Mouse (Mus musculus) heart, embryonic 16.5 days (tissue): ENCODE measurements around the gene Fam229b. TPM values are rescaled to one million over a fixed set of nuclear protein-coding genes. Genes with fewer than 3 reads are reported as not detected.

Experiments
- ATAC-seq: fragments of 200-750 bp; cut with Nextera tagmentation; replicated peaks from 2 replicates; pipeline ENCODE4 v1.8.0; 2017; ENCODE audit warnings: moderate number of reproducible peaks; ENCODE audit not compliant: insufficient read depth, low FRiP score; ENCODE audit errors: extremely low read depth
- H3K27ac ChIP-seq: fragments of 300-500 bp; sonication (generic); 2 replicates; pipeline ENCODE4 v1.5.1; 2014; ENCODE audit warnings: mild to moderate bottlenecking, low read length, control low read depth, moderate library complexity
- H3K27me3 ChIP-seq: fragments of 300-500 bp; sonication (generic); 2 replicates; pipeline ENCODE4 v1.6.1; 2014; ENCODE audit warnings: low read length, mixed read lengths; ENCODE audit not compliant: control insufficient read depth, insufficient read depth
- H3K36me3 ChIP-seq: fragments of 300-500 bp; sonication (generic); 2 replicates; pipeline ENCODE4 v1.6.1; 2014; ENCODE audit not compliant: control insufficient read depth, insufficient read depth
- H3K4me1 ChIP-seq: fragments of 300-500 bp; sonication (generic); 2 replicates; pipeline ENCODE4 v1.6.1; 2014; ENCODE audit warnings: low read length, mixed read lengths; ENCODE audit not compliant: control insufficient read depth, insufficient read depth
- H3K4me2 ChIP-seq: fragments of 300-500 bp; sonication (generic); 2 replicates; pipeline ENCODE4 v1.6.1; 2014; ENCODE audit warnings: low read depth, mild to moderate bottlenecking, control low read depth, low read length
- H3K4me3 ChIP-seq: fragments of 300-500 bp; sonication (generic); 2 replicates; pipeline ENCODE4 v1.5.1; 2014; ENCODE audit warnings: mild to moderate bottlenecking, control low read depth, low read length
- H3K9ac ChIP-seq: fragments of 300-500 bp; sonication (generic); 2 replicates; pipeline ENCODE4 v1.6.1; 2014; ENCODE audit warnings: low read length, control low read depth
- H3K9me3 ChIP-seq: fragments of 300-500 bp; sonication (generic); replicated peaks from 2 replicates; pipeline ENCODE4 v1.6.1; 2016; ENCODE audit warnings: low read length; ENCODE audit not compliant: control insufficient read depth
- WGBS: fragments of 180-500 bp; shearing (Covaris S2); extraction: QIAGEN DNeasy Blood & Tissue Kit; methylation state at CpG from one replicate; pipeline ENCODE4 v1.1.7; 2014; 5-methylcytosine and 5-hydroxymethylcytosine counted together
- polyA plus RNA-seq: library from polyadenylated mRNA; unstranded; fragments of >200 nt; fragmentation: Nextera tagmentation; extraction: Ambion mirVana; gene quantifications from 2 replicates; pipeline ENCODE4 v1.2.1, GENCODE M21; 2015

Fam229b gene
- polyA plus RNA-seq, 1 experiment from 2014 or later, result 8.7 TPM

DNA sequence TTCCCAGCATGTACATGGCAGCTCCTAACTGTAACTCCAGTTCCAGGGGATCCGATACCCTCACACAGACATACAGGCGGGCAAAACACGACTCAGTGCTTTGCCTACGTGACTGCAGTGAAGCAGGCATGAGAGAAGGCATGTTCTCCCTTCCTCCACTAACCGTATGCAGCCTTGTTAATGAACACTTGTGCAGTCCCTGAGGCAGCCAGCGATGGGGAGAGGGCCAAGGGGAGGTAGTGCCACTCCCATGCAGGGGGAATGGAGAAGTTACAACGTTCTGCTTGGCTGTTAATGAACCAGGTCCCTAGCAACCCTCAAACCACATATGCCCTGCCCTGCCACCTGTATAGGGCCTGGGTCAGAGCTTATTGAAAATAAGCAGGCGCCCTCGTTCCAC, 35.9 kb upstream of the Fam229b start:
- H3K4me2 ChIP-seq, result no peak overlapping the region
- WGBS, result 53% methylated on average over 9 of the region's 9 CpGs
- H3K27ac ChIP-seq, result no peak overlapping the region
- ATAC-seq, result no peak
- H3K9ac ChIP-seq, result no peak overlapping the region
- no peaks in the 10 kb centered on the region for H3K27me3 ChIP-seq
- H3K36me3 ChIP-seq, result no peaks in the 10 kb centered on the region
- no peak overlapping the region for H3K4me3 ChIP-seq
- peaks cover 9% of the 10 kb centered on the region for H3K4me1 ChIP-seq
- no peaks in the 10 kb centered on the region for H3K9me3 ChIP-seq

DNA sequence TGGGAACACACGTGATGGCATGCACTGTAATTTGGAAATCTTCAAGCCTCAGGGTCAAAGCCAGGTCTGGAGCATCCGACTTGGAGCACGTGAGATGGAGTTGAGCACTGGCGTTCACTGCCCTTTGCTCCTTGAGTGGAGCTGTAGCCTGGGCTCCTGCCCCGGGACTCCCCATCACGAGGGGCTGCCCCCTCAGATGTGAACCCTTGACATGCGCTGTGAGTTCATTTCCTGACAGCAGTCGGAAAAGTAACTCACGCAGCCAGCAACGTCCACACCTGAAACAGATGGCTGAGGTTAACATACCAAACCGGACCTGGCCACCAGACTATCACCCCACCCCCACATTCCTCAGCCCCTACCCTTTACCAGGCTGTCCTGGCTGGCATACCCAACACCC, 33.9 kb upstream of the Fam229b start:
- no peak overlapping the region for H3K4me3 ChIP-seq
- peaks cover 11% of the 10 kb centered on the region for H3K4me1 ChIP-seq
- no peaks in the 10 kb centered on the region for H3K9me3 ChIP-seq
- H3K27ac ChIP-seq, result no peak overlapping the region
- ATAC-seq, result no peak
- no peaks in the 10 kb centered on the region for H3K27me3 ChIP-seq
- no peaks in the 10 kb centered on the region for H3K36me3 ChIP-seq
- H3K9ac ChIP-seq, result no peak overlapping the region
- H3K4me2 ChIP-seq, result no peak overlapping the region
- 74% methylated on average over 11 of the region's 11 CpGs for WGBS

- Histone ChIP-seq H3K9me3 (no peaks in the 10 kb centered on the region), H3K4me2 (peak overlapping the region; percentile 55), H3K27me3 (no peaks in the 10 kb centered on the region), H3K4me3 (peak overlapping the region; percentile 57), H3K9ac (peak overlapping the region; percentile 72), H3K27ac (peak overlapping the region; percentile 80), H3K36me3 (no peaks in the 10 kb centered on the region), H3K4me1 (peaks cover 8% of the 10 kb centered on the region)
- peak; percentile 58 for ATAC-seq
- WGBS, result 10% methylated on average over 11 of the region's 11 CpGs
Observed at GRCm38 (mm10) chr10:39165632-39166115, 32.0 kb upstream of the Fam229b start.

GRCm38 (mm10) chr10:39163694-39164093, 30.0 kb upstream of the Fam229b start, which contains the start of gene Ccn6:
Gene Ccn6, minus strand, starts transcription at chr10:39163794.
- 86% methylated on average over 10 of the region's 10 CpGs for WGBS
- Histone ChIP-seq H3K36me3 (no peaks in the 10 kb centered on the region), H3K9ac (no peak within 1 kb of the TSS), H3K27ac (no peak within 1 kb of the TSS), H3K4me3 (no peak within 1 kb of the TSS), H3K9me3 (no peaks in the 10 kb centered on the region), H3K27me3 (no peaks in the 10 kb centered on the region), H3K4me1 (peaks cover 8% of the 10 kb centered on the region), H3K4me2 (no peak within 1 kb of the TSS)
- no peak for ATAC-seq

- Histone ChIP-seq H3K9ac (no peak overlapping the region), H3K4me2 (no peak overlapping the region), H3K36me3 (no peaks in the 10 kb centered on the region), H3K4me1 (peaks cover 8% of the 10 kb centered on the region), H3K27ac (no peak overlapping the region), H3K4me3 (no peak overlapping the region), H3K9me3 (no peaks in the 10 kb centered on the region), H3K27me3 (no peaks in the 10 kb centered on the region)
- no peak for ATAC-seq
- WGBS, result 54% methylated on average over 18 of the region's 18 CpGs
Observed at GRCm38 (mm10) chr10:39162666-39163484, 29.2 kb upstream of the Fam229b start.

GRCm38 (mm10) chr10:39161406-39161805, 27.7 kb upstream of the Fam229b start:
- Histone ChIP-seq H3K4me2 (no peak overlapping the region), H3K36me3 (no peaks in the 10 kb centered on the region), H3K4me1 (peaks cover 8% of the 10 kb centered on the region), H3K4me3 (no peak overlapping the region), H3K9ac (no peak overlapping the region), H3K27me3 (no peaks in the 10 kb centered on the region), H3K27ac (no peak overlapping the region), H3K9me3 (no peaks in the 10 kb centered on the region)
- WGBS, result 80% methylated on average over 1 of the region's 1 CpGs
- no peak for ATAC-seq

DNA sequence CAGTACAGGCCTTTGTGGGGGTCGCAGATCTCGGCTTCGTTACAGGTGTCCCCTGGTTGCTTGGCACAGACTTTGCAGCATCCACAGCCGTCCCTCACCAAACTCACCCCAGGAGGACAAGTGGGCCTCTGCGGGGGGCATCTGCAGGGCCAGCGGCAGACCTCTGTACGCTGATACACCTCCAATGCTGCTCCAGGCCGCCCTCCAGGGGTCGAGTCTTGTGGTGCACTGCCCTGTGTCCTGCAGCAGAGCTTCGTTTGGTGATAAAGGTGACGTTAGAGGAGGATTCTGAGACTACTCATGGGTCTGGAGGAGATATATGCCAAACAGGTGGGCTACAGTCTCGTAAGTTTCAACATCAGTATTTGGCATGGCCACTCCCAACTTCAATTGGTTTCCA, 24.6 kb upstream of the Fam229b start:
- no peaks in the 10 kb centered on the region for H3K9me3 ChIP-seq
- H3K27ac ChIP-seq, result no peak overlapping the region
- no peak for ATAC-seq
- H3K4me2 ChIP-seq, result no peak overlapping the region
- H3K4me1 ChIP-seq, result 0 out of 2 replicates have a peak, but pooled peaks cover 3% of the 10 kb centered on the region
- no peaks in the 10 kb centered on the region for H3K36me3 ChIP-seq
- H3K27me3 ChIP-seq, result no peaks in the 10 kb centered on the region
- H3K4me3 ChIP-seq, result no peak overlapping the region
- no peak overlapping the region for H3K9ac ChIP-seq
- WGBS, result 54% methylated on average over 12 of the region's 12 CpGs

DNA sequence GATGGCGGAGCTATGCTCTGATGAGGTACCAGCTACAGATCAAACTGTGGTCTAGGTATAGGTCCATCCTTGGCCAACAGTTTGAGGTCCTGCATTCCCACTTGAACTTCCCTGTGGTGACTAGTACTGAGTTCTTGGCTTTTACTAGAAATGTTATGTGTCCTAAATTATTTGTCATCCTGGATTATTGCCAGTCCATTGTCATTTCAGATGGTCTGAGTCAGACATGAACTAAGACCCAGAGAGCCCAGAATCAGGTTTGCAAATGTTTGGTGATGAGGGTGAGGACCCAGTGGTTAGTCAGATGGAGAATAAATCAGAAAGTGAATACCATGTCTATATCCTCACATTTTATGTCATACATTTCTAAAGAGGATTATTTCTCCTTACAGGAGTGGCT, 23.6 kb upstream of the Fam229b start:
- 90% methylated on average over 1 of the region's 1 CpGs for WGBS
- Histone ChIP-seq H3K4me3 (no peak overlapping the region), H3K27me3 (no peaks in the 10 kb centered on the region), H3K4me1 (no peaks in the 10 kb centered on the region), H3K9me3 (no peaks in the 10 kb centered on the region), H3K36me3 (no peaks in the 10 kb centered on the region), H3K4me2 (no peak overlapping the region), H3K9ac (no peak overlapping the region), H3K27ac (no peak overlapping the region)
- no peak for ATAC-seq

- ATAC-seq, result no peak
- WGBS, result 82% methylated on average over 5 of the region's 5 CpGs
Observed at GRCm38 (mm10) chr10:39156719-39157118, 23.0 kb upstream of the Fam229b start.

More at GRCm38 (mm10) chr10:39156719-39157118, 23.0 kb upstream of the Fam229b start:
- Histone ChIP-seq H3K36me3 (no peaks in the 10 kb centered on the region), H3K9ac (no peak overlapping the region), H3K4me2 (no peak overlapping the region), H3K4me1 (no peaks in the 10 kb centered on the region), H3K27ac (no peak overlapping the region), H3K4me3 (no peak overlapping the region), H3K27me3 (no peaks in the 10 kb centered on the region), H3K9me3 (no peaks in the 10 kb centered on the region)
